Mouse (Mus musculus): ENCODE measurements around the gene Amph.
"Not testable (repeated sequence)": the region's sequence is repeated elsewhere in the genome, so short reads cannot be mapped to it uniquely, and the experiment has no call there.

Gene Amph

GRCm38 (mm10) chr13:18948171-18949028 lies at the start of gene Amph:
Gene Amph (plus strand): TSS chr13:18948205.
- no peak for DNase-seq (ENCODE audit: low read depth)

- no peak for DNase-seq (ENCODE audit: low read depth)
Observed at GRCm38 (mm10) chr13:18903623-18904022, 44.4 kb upstream of the Amph start.

- no peak for DNase-seq (ENCODE audit: low read depth)
Observed at GRCm38 (mm10) chr13:18914774-18915173, 33.2 kb upstream of the Amph start.

GRCm38 (mm10) chr13:18933191-18933590 lies 14.8 kb upstream of the Amph start:
- not testable (repeated sequence) for DNase-seq (ENCODE audit: low read depth)

- no peak for DNase-seq (ENCODE audit: low read depth)
Observed at GRCm38 (mm10) chr13:18947686-18948085, 319 bp upstream of the Amph start.

- DNase-seq (ENCODE audit: low read depth): no peak
Observed at GRCm38 (mm10) chr13:18949029-18949350, 985 bp downstream of the Amph start.

GRCm38 (mm10) chr13:18949626-18950200 lies 1.7 kb downstream of the Amph start:
- no peak for DNase-seq (ENCODE audit: low read depth)

- DNase-seq (ENCODE audit: low read depth): no peak
Observed at GRCm38 (mm10) chr13:18953575-18953974, 5.6 kb downstream of the Amph start.

GRCm38 (mm10) chr13:18956065-18956913 lies 8.3 kb downstream of the Amph start:
- no peak for DNase-seq (ENCODE audit: low read depth)

- DNase-seq (ENCODE audit: low read depth): no peak
Observed at GRCm38 (mm10) chr13:18957028-18957427, 9.0 kb downstream of the Amph start.

GRCm38 (mm10) chr13:18972571-18972970 lies 24.6 kb downstream of the Amph start:
- no peak for DNase-seq (ENCODE audit: low read depth)

GRCm38 (mm10) chr13:18974351-18974750 lies 26.3 kb downstream of the Amph start:
- no peak for DNase-seq (ENCODE audit: low read depth)

GRCm38 (mm10) chr13:18987266-18987665 lies 39.3 kb downstream of the Amph start:
- no peak for DNase-seq (ENCODE audit: low read depth)

- DNase-seq (ENCODE audit: low read depth): no peak
Observed at GRCm38 (mm10) chr13:18988323-18988722, 40.3 kb downstream of the Amph start.

GRCm38 (mm10) chr13:18989185-18989714 lies 41.2 kb downstream of the Amph start:
- no peak for DNase-seq (ENCODE audit: low read depth)

- no peak for DNase-seq (ENCODE audit: low read depth)
Observed at GRCm38 (mm10) chr13:19002502-19002901, 54.5 kb downstream of the Amph start.

- DNase-seq (ENCODE audit: low read depth): no peak
Observed at GRCm38 (mm10) chr13:19004406-19004805, 56.4 kb downstream of the Amph start.

GRCm38 (mm10) chr13:19008440-19008839 lies 60.4 kb downstream of the Amph start:
- no peak for DNase-seq (ENCODE audit: low read depth)

- no peak for DNase-seq (ENCODE audit: low read depth)
Observed at GRCm38 (mm10) chr13:19014825-19015375, 66.9 kb downstream of the Amph start.

- no peak for DNase-seq (ENCODE audit: low read depth)
Observed at GRCm38 (mm10) chr13:19021529-19021928, 73.5 kb downstream of the Amph start.

GRCm38 (mm10) chr13:19022310-19022709 lies 74.3 kb downstream of the Amph start:
- no peak for DNase-seq (ENCODE audit: low read depth)

GRCm38 (mm10) chr13:19025091-19025688 lies 77.2 kb downstream of the Amph start:
- DNase-seq (ENCODE audit: low read depth): no peak

Data from c-Kit-positive CD71-negative TER-119-negative erythroid progenitor cells, embryonic 14.5 days (primary cell).